Mouse (Mus musculus) MEL (cell line): Measurements from ENCODE around the gene Syce2. TPM values are rescaled to one million over a fixed set of nuclear protein-coding genes. Genes with fewer than 3 reads are reported as not detected.
"Not testable (repeated sequence)": the region's sequence is repeated elsewhere in the genome, so short reads cannot be mapped to it uniquely, and the experiment has no call there.

ENCODE experiments used
- DNase-seq: peaks from one replicate; pipeline ENCODE4 v3.0.0; 2011; ENCODE audit warnings: low read depth, low spot score
- H3K27ac ChIP-seq: 2 replicates; pipeline ENCODE4 v1.5.1; 2012; ENCODE audit warnings: low read depth, mild to moderate bottlenecking, control low read depth, low read length, moderate library complexity; ENCODE audit not compliant: control insufficient read depth
- H3K27me3 ChIP-seq, 2 experiments: fragments of 150-350 bp in 1 of 2; sonication (generic) in 1 of 2; 2 replicates each; pipeline ENCODE4 v1.6.1; 2012; ENCODE audit warnings: low read length in 2 of 2, mild to moderate bottlenecking in 2 of 2, improper control_type of control experiment in 1 of 2, moderate library complexity in 1 of 2; ENCODE audit not compliant: insufficient read depth in 2 of 2, control insufficient read depth in 1 of 2
- H3K36me3 ChIP-seq, 2 experiments: 2 replicates each; pipeline ENCODE4 v1.6.1; 2012 to 2014; ENCODE audit warnings: low read length in 2 of 2, improper control_type of control experiment in 1 of 2, inconsistent platforms in 1 of 2, mild to moderate bottlenecking in 1 of 2; ENCODE audit not compliant: insufficient read depth in 2 of 2, control insufficient read depth in 1 of 2
- H3K4me1 ChIP-seq, 2 experiments: fragments of 150-350 bp in 1 of 2; sonication (generic) in 1 of 2; 2 replicates each; pipeline ENCODE4 v1.6.1; 2012; ENCODE audit warnings: low read length in 2 of 2, improper control_type of control experiment in 1 of 2, mild to moderate bottlenecking in 1 of 2; ENCODE audit not compliant: insufficient read depth in 2 of 2, control insufficient read depth in 1 of 2
- H3K4me3 ChIP-seq, 2 experiments: fragments of 150-350 bp in 1 of 2; sonication (generic) in 1 of 2; 2 replicates each; pipeline ENCODE4 v1.5.1; 2012; ENCODE audit warnings: low read depth in 2 of 2, low read length in 2 of 2, mild to moderate bottlenecking in 2 of 2, moderate library complexity in 2 of 2, control low read depth in 1 of 2, improper control_type of control experiment in 1 of 2; ENCODE audit not compliant: control insufficient read depth in 1 of 2, insufficient read depth in 1 of 2
- H3K79me2 ChIP-seq: 2 replicates; pipeline ENCODE4 v1.6.1; 2012; ENCODE audit warnings: mild to moderate bottlenecking, low read length, moderate library complexity; ENCODE audit not compliant: control insufficient read depth, poor library complexity, insufficient read depth
- H3K9ac ChIP-seq: 2 replicates; pipeline ENCODE4 v1.6.1; 2012; ENCODE audit warnings: low read depth, mild to moderate bottlenecking, control low read depth, low read length, moderate library complexity; ENCODE audit not compliant: control insufficient read depth, poor library complexity, severe bottlenecking
- H3K9me3 ChIP-seq: fragments of 150-350 bp; sonication (generic); replicated peaks from 2 replicates; pipeline ENCODE4 v1.6.1; 2012; ENCODE audit warnings: mild to moderate bottlenecking, low read length, improper control_type of control experiment, moderate library complexity; ENCODE audit not compliant: insufficient read depth
- CHD1 ChIP-seq: IDR thresholded peaks from 2 replicates; pipeline ENCODE4 v1.6.1; 2012; ENCODE audit warnings: low read depth, mild to moderate bottlenecking, inconsistent platforms, low read length, improper control_type of control experiment
- CTCF ChIP-seq, 3 experiments: IDR thresholded peaks in 2 of 3; conservative IDR thresholded peaks in 1 of 3; 2 replicates each; pipeline ENCODE4 v1.5.1; 2011 to 2012; ENCODE audit warnings: low read length in 3 of 3, low read depth in 2 of 3, mild to moderate bottlenecking in 2 of 3, improper control_type of control experiment in 1 of 3, inconsistent platforms in 1 of 3, mixed read lengths in 1 of 3, moderate library complexity in 1 of 3; ENCODE audit not compliant: control insufficient read depth in 1 of 3, insufficient read depth in 1 of 3, poor library complexity in 1 of 3, severe bottlenecking in 1 of 3
- ELF1 ChIP-seq: IDR thresholded peaks from 2 replicates; pipeline ENCODE4 v1.6.1; 2014; ENCODE audit warnings: low read depth, mild to moderate bottlenecking, inconsistent platforms, low read length, improper control_type of control experiment, moderate library complexity
- EP300 ChIP-seq, 2 experiments: IDR thresholded peaks; 2 replicates each; pipeline ENCODE4 v1.6.1; 2011; ENCODE audit warnings: improper control_type of control experiment in 2 of 2, low read length in 2 of 2, low read depth in 1 of 2, mild to moderate bottlenecking in 1 of 2
- HCFC1 ChIP-seq: IDR thresholded peaks from 2 replicates; pipeline ENCODE4 v1.6.1; 2012; ENCODE audit warnings: low read depth, mild to moderate bottlenecking, inconsistent platforms, low read length, improper control_type of control experiment, moderate library complexity
- KAT2A ChIP-seq: conservative IDR thresholded peaks from 2 replicates; pipeline ENCODE4 v1.6.1; 2012; ENCODE audit warnings: low read depth, low read length, improper control_type of control experiment, inconsistent platforms
- MAZ ChIP-seq: IDR thresholded peaks from 2 replicates; pipeline ENCODE4 v1.6.1; 2012; ENCODE audit warnings: low read depth, mild to moderate bottlenecking, inconsistent platforms, low read length, improper control_type of control experiment
- MYB ChIP-seq: IDR thresholded peaks from 2 replicates; pipeline ENCODE4 v1.6.1; 2011; ENCODE audit warnings: mild to moderate bottlenecking, low read depth, low read length, improper control_type of control experiment
- NELFE ChIP-seq: IDR thresholded peaks from 2 replicates; pipeline ENCODE4 v1.6.1; 2011; ENCODE audit warnings: low read depth, low read length, improper control_type of control experiment
- NRF1 ChIP-seq: IDR thresholded peaks from 2 replicates; pipeline ENCODE4 v1.6.1; 2014; ENCODE audit warnings: low read depth, mild to moderate bottlenecking, inconsistent platforms, low read length, improper control_type of control experiment, moderate library complexity; ENCODE audit not compliant: poor library complexity, insufficient read depth, severe bottlenecking
- RCOR1 ChIP-seq: IDR thresholded peaks from 2 replicates; pipeline ENCODE4 v1.6.1; 2012; ENCODE audit warnings: low read depth, mild to moderate bottlenecking, inconsistent platforms, low read length, improper control_type of control experiment
- SIN3A ChIP-seq: IDR thresholded peaks from 2 replicates; pipeline ENCODE4 v1.6.1; 2012; ENCODE audit warnings: low read length, improper control_type of control experiment, inconsistent platforms
- SMC3 ChIP-seq: IDR thresholded peaks from 2 replicates; pipeline ENCODE4 v1.6.1; 2011; ENCODE audit warnings: low read depth, low read length, improper control_type of control experiment
- TBP ChIP-seq: IDR thresholded peaks from 2 replicates; pipeline ENCODE4 v1.8.0; 2011; ENCODE audit warnings: low read depth, low read length, improper control_type of control experiment
- TCF12 ChIP-seq: IDR thresholded peaks from 2 replicates; pipeline ENCODE4 v1.6.1; 2014; ENCODE audit warnings: low read depth, mild to moderate bottlenecking, inconsistent platforms, low read length, improper control_type of control experiment, moderate library complexity
- ZMIZ1 ChIP-seq: IDR thresholded peaks from 2 replicates; pipeline ENCODE4 v1.6.1; 2012; ENCODE audit warnings: low read depth, mild to moderate bottlenecking, inconsistent platforms, low read length, improper control_type of control experiment, moderate library complexity
- ZNF384 ChIP-seq: IDR thresholded peaks from 2 replicates; pipeline ENCODE4 v1.6.1; 2012; ENCODE audit warnings: low read depth, mild to moderate bottlenecking, inconsistent platforms, low read length, improper control_type of control experiment
- polyA plus RNA-seq, 2 experiments: library from polyadenylated mRNA; stranded (reverse) in 1 of 2; unstranded in 1 of 2; fragments of >175 nt in 1 of 2; fragments of >200 nt in 1 of 2; gene quantifications; 2 replicates each; pipeline versions ENCODE4 v1.2.1 to v1.2.4; 2012; ENCODE audit warnings: low replicate concordance in 2 of 2, low read depth in 1 of 2; ENCODE audit not compliant: insufficient read length in 2 of 2, insufficient read depth in 1 of 2, missing spikeins in 1 of 2
- total RNA-seq: library from RNA; depleted of rRNA; stranded (reverse); fragments of 300-350 nt; gene quantifications from 2 replicates; pipeline ENCODE4 v1.2.3, GENCODE M21; 2012

The Syce2 gene
- total and polyA plus RNA-seq, 3 experiments: 75.5 to 115 TPM; not detected in 1

GRCm38 (mm10) chr8:84825636-84826035 is 46.3 kb upstream of the Syce2 start (continued):
- TF ChIP-seq MYB (no peak), CTCF (IDR thresholded peaks at IDR 0.05 in 2 of 3, conservative IDR thresholded peaks at IDR 0.05 in 1 of 3; ENCODE audit: control insufficient read depth in 1 of 3, insufficient read depth in 1 of 3, low read depth in 2 of 3, low read length in 3 of 3, poor library complexity in 1 of 3, severe bottlenecking in 1 of 3) (no peak)

GRCm38 (mm10) chr8:84826518-84826917 is 45.4 kb upstream of the Syce2 start:
- not testable (repeated sequence) for H3K9ac ChIP-seq, H3K27ac ChIP-seq, H3K36me3 ChIP-seq, H3K9me3 ChIP-seq, H3K27me3 ChIP-seq, H3K4me1 ChIP-seq, H3K4me3 ChIP-seq, DNase-seq, H3K79me2 ChIP-seq

GRCm38 (mm10) chr8:84831490-84831889 is 40.4 kb upstream of the Syce2 start, which contains the start of gene Gadd45gip1:
Gadd45gip1 (plus strand) TSS chr8:84831522.
- peak; percentile 91 for DNase-seq
- TF ChIP-seq MAZ (no peak), NRF1 (no peak), ZMIZ1 (peak; percentile 10; the same call in 1 of the 2 replicates), HCFC1 (0 out of 2 replicates have a peak, but pooled peaks have one; percentile 16), SIN3A (peak; percentile 34; the same call in 1 of the 2 replicates), RCOR1 (peak; percentile 21; the same call in 1 of the 2 replicates), TCF12 (no peak), CTCF (IDR thresholded peaks at IDR 0.05 in 2 of 3, conservative IDR thresholded peaks at IDR 0.05 in 1 of 3; ENCODE audit: control insufficient read depth in 1 of 3, insufficient read depth in 1 of 3, low read depth in 2 of 3, low read length in 3 of 3, poor library complexity in 1 of 3, severe bottlenecking in 1 of 3) (peak; percentile 59 to 67 (median 61)), CHD1 (0 out of 2 replicates have a peak, but pooled peaks have one; percentile 40), ZNF384 (no peak), SMC3 (peak; percentile 9; the same call in 1 of the 2 replicates), TBP (peak; percentile 58; the same call in 1 of the 2 replicates), EP300 (IDR thresholded peaks at IDR 0.05; ENCODE audit: low read depth in 1 of 2, low read length in 2 of 2) (no peak; a peak in 1 of 4 replicates), KAT2A (peak; percentile 23; the same call in 1 of the 2 replicates), ELF1 (0 out of 2 replicates have a peak, but pooled peaks have one; percentile 16), NELFE (no peak)
- Histone ChIP-seq H3K4me1 (peaks cover 2 to 10% of the 10 kb centered on the region in 2 experiments; a peak in 2 of 4 replicates), H3K4me3 (peak within 1 kb of the TSS; percentile 74 to 100), H3K79me2 (peaks cover 12% of the 10 kb centered on the region), H3K9ac (peak within 1 kb of the TSS; percentile 99), H3K9me3 (no peaks in the 10 kb centered on the region), H3K36me3 (peaks cover 2 to 19% of the 10 kb centered on the region in 2 experiments; a peak in 3 of 4 replicates), H3K27me3 (no peaks in the 10 kb centered on the region), H3K27ac (peak within 1 kb of the TSS; percentile 88)
